Comparison of ENCODE assay signal across 9 mouse cellular contexts in the genomic region with DNA sequence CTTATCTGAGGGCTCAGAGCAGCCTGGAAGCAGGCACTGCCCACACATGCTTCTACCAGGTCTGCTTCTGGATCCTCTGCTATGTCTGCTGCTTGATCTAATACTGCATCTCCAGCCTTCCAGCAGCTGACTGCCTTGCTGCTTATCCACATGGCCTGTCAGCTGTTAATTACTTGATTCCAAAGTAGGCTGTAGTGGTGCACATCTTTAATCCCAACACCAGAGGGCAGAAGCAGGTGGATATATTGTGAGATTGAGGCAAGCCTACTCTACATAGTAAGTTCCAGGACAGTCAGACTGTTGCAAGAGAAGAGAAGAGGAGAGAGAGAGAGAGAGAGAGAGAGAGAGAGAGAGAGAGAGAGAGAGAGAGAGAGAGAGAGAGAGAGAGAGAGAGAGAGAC. TPM values are rescaled to one million over a fixed set of nuclear protein-coding genes. Genes with fewer than 3 reads are reported as not detected.
A peak's percentile ranks its signal among the peaks of the same experiment; 100 is the strongest.
DNase-seq lines count a peak whose midpoint lies in the region; ATAC-seq and TF ChIP-seq lines count a peak whose summit lies in the region.
"Had no signal": no experiment of that assay in that cellular context is flagged by ENCODE, and none has a peak within 500 bp of the region (broad histone marks: within the 10 kb centered on the region; RNA-seq: fewer than 3 reads in every experiment).

No protein-coding gene starts in this region.

- no peak overlapping the region for H3K4me2 ChIP-seq in intestine, postnatal 0 days (replicated peaks; ENCODE audit: low read depth)
- no peak overlapping the region for H3K4me2 ChIP-seq in stomach, embryonic 16.5 days (ENCODE audit: low read depth, low read length)

- no peaks in the 10 kb centered on the region for H3K9me3 ChIP-seq in intestine, postnatal 0 days (ENCODE audit: control insufficient read depth)
- no peaks in the 10 kb centered on the region for H3K9me3 ChIP-seq in stomach, embryonic 16.5 days (replicated peaks; ENCODE audit: control insufficient read depth, low read length)

- peak; percentile 43 for TF ChIP-seq CTCF in gastrocnemius, adult 2 months (IDR thresholded peaks at IDR 0.05)
- peak; percentile 79 for TF ChIP-seq CTCF in intestine, postnatal 0 days (IDR thresholded peaks at IDR 0.05; ENCODE audit: low read depth)

- intact Hi-C loops in gastrocnemius, adult 2 months (cut with DNase I), result no loop called here
- intact Hi-C loops in gastrocnemius, postnatal 36 days (cut with DNase I), result no loop called here

- H3K27ac ChIP-seq in gastrocnemius, adult 2 months, result no peak overlapping the region
- no peak overlapping the region for H3K27ac ChIP-seq in intestine, postnatal 0 days (ENCODE audit: low read depth, low read length)
- no peak overlapping the region for H3K27ac ChIP-seq in stomach, embryonic 16.5 days (ENCODE audit: low read length)

- no peaks in the 10 kb centered on the region for H3K27me3 ChIP-seq in intestine, postnatal 0 days (replicated peaks; ENCODE audit: control insufficient read depth, insufficient read depth, low read length)
- H3K27me3 ChIP-seq in stomach, embryonic 16.5 days (ENCODE audit: control insufficient read depth, insufficient read depth, low read length), result no peaks in the 10 kb centered on the region

- no peaks in the 10 kb centered on the region for H3K4me1 ChIP-seq in intestine, postnatal 0 days (replicated peaks; ENCODE audit: control insufficient read depth, insufficient read depth, low read length)
- no peaks in the 10 kb centered on the region for H3K4me1 ChIP-seq in stomach, embryonic 16.5 days (ENCODE audit: control insufficient read depth, insufficient read depth, low read length)

- H3K9ac ChIP-seq in intestine, postnatal 0 days (ENCODE audit: low read depth, low read length), result no peak overlapping the region
- H3K9ac ChIP-seq in stomach, embryonic 16.5 days (ENCODE audit: low read length), result no peak overlapping the region

- DNase-seq in gastrocnemius, adult 2 months, result no peak
- DNase-seq in gastrocnemius, postnatal 36 days, result no peak
- peak; percentile 19 to 27 for DNase-seq in urinary bladder, postnatal 36 days (ENCODE audit: low spot score in 2 of 2)
- DNase-seq in urinary bladder, postnatal 10 days (ENCODE audit: low spot score), result no peak
- no peak for DNase-seq in gastrocnemius, postnatal 10 days

- no peaks in the 10 kb centered on the region for H3K36me3 ChIP-seq in intestine, postnatal 0 days (ENCODE audit: control insufficient read depth, insufficient read depth)
- no peaks in the 10 kb centered on the region for H3K36me3 ChIP-seq in stomach, embryonic 16.5 days (ENCODE audit: control insufficient read depth, insufficient read depth, low read length)

- H3K4me3 ChIP-seq in gastrocnemius, adult 2 months, result no peak overlapping the region
- H3K4me3 ChIP-seq in intestine, postnatal 0 days (ENCODE audit: low read depth, low read length), result no peak overlapping the region
- H3K4me3 ChIP-seq in stomach, embryonic 16.5 days (replicated peaks; ENCODE audit: low read length), result no peak overlapping the region

- ATAC-seq in intestine, postnatal 0 days, result peak; percentile 57; the same call in 1 of the 2 replicates
- 0 out of 2 replicates have a peak, but pooled peaks have one; percentile 58 for ATAC-seq in stomach, embryonic 16.5 days (ENCODE audit: insufficient read depth, low FRiP score)
- ATAC-seq in activated CD4-positive, CD25-positive, alpha-beta regulatory T cell, adult 4 months, result no peak

RNA-seq across cellular contexts. Expression of gene Rhag, which starts 26.4 kb away (rescaled TPM):
- not detected for total RNA-seq in gastrocnemius, adult 2 months (2021)
- not detected for total RNA-seq in gastrocnemius, postnatal 36 days (2021)
- polyA plus RNA-seq in intestine, postnatal 0 days (2015; fragmentation: Nextera tagmentation; extraction: Ambion mirVana), result 0.09 TPM in 1 of 2 replicates, not detected in the other
- polyA plus RNA-seq in stomach, embryonic 16.5 days (2015; fragmentation: Nextera tagmentation; extraction: Ambion mirVana), result 8.5 and 10.6 TPM in 2 replicates
- polyA plus RNA-seq in activated CD4-positive, CD25-positive, alpha-beta regulatory T cell, adult 4 months (2017; shearing (Covaris generic)), result 1 to 10 TPM in 1 of 2 experiments, under 1 TPM in 1; 0.28 to 2.0 TPM
- under 1 TPM in 1 of 2 experiments, not detected in 1; 0.81 TPM for total RNA-seq in gastrocnemius, postnatal 10 days (2021)
- total RNA-seq: layer of hippocampus, postnatal 14 days had no signal

RNA-seq across cellular contexts. Expression of gene Crisp2, which starts 30.5 kb away (rescaled TPM):
- total RNA-seq in gastrocnemius, adult 2 months (2021), result not detected
- total RNA-seq in gastrocnemius, postnatal 36 days (2021), result not detected
- 0.40 and 0.42 TPM in 2 replicates for polyA plus RNA-seq in intestine, postnatal 0 days (2015; fragmentation: Nextera tagmentation; extraction: Ambion mirVana)
- polyA plus RNA-seq in stomach, embryonic 16.5 days (2015; fragmentation: Nextera tagmentation; extraction: Ambion mirVana), result not detected in 2 replicates
- polyA plus RNA-seq in activated CD4-positive, CD25-positive, alpha-beta regulatory T cell, adult 4 months (2017; shearing (Covaris generic)), result not detected
- total RNA-seq in gastrocnemius, postnatal 10 days (2021), result not detected
- total RNA-seq: layer of hippocampus, postnatal 14 days had no signal

RNA-seq across cellular contexts. Expression of gene 9130008F23Rik, which starts 43.1 kb away (rescaled TPM):
- total RNA-seq in gastrocnemius, adult 2 months (2021), result under 1 TPM; 0.17 to 0.20 TPM
- total RNA-seq in gastrocnemius, postnatal 36 days (2021), result under 1 TPM in 1 of 2 experiments, not detected in 1; 0.23 TPM
- polyA plus RNA-seq in intestine, postnatal 0 days (2015; fragmentation: Nextera tagmentation; extraction: Ambion mirVana), result 7.2 and 7.3 TPM in 2 replicates
- polyA plus RNA-seq in stomach, embryonic 16.5 days (2015; fragmentation: Nextera tagmentation; extraction: Ambion mirVana), result 6.6 and 6.9 TPM in 2 replicates
- polyA plus RNA-seq in activated CD4-positive, CD25-positive, alpha-beta regulatory T cell, adult 4 months (2017; shearing (Covaris generic)), result not detected
- total RNA-seq in gastrocnemius, postnatal 10 days (2021), result under 1 TPM; 0.40 to 0.54 TPM

Comparison
In these comparisons a context has a peak if more than half of its experiments do, and no peak if none do; other contexts are left out.
1. DNase-seq: peak in urinary bladder, postnatal 36 days (2 of 2); none in gastrocnemius, adult 2 months (single experiment), gastrocnemius, postnatal 36 days (0 of 2), urinary bladder, postnatal 10 days (single experiment) and gastrocnemius, postnatal 10 days (single experiment).